Mouse (Mus musculus): Measurements from ENCODE around the gene Nudt5.

Nudt5 gene

GRCm38 (mm10) chr2:5844873-5845631 is at the start of gene Nudt5, which contains the start of gene Cdc123:
Nudt5 (plus strand) TSS chr2:5845019.
Cdc123 (minus strand) TSS chr2:5845164.
- peak; percentile 92 for DNase-seq

- no peak for DNase-seq
Observed at GRCm38 (mm10) chr2:5797816-5798672, 46.8 kb upstream of the Nudt5 start.

- no peak for DNase-seq
Observed at GRCm38 (mm10) chr2:5801182-5801640, 43.6 kb upstream of the Nudt5 start.

GRCm38 (mm10) chr2:5801927-5802590 is 42.8 kb upstream of the Nudt5 start:
- DNase-seq = no peak

- DNase-seq = no peak
Observed at GRCm38 (mm10) chr2:5804440-5805045, 40.3 kb upstream of the Nudt5 start.

- no peak for DNase-seq
Observed at GRCm38 (mm10) chr2:5805228-5805627, 39.6 kb upstream of the Nudt5 start.

GRCm38 (mm10) chr2:5806201-5806600 is 38.6 kb upstream of the Nudt5 start:
- DNase-seq = peak; percentile 13

GRCm38 (mm10) chr2:5810036-5810718 is 34.6 kb upstream of the Nudt5 start:
- DNase-seq = no peak

- DNase-seq = no peak
Observed at GRCm38 (mm10) chr2:5811235-5811782, 33.5 kb upstream of the Nudt5 start.

GRCm38 (mm10) chr2:5821264-5821663 is 23.6 kb upstream of the Nudt5 start:
- DNase-seq = no peak

- no peak for DNase-seq
Observed at GRCm38 (mm10) chr2:5822449-5822848, 22.4 kb upstream of the Nudt5 start.

- peak; percentile 9 for DNase-seq
Observed at GRCm38 (mm10) chr2:5824213-5824612, 20.6 kb upstream of the Nudt5 start.

- DNase-seq = no peak
Observed at GRCm38 (mm10) chr2:5824685-5825084, 20.1 kb upstream of the Nudt5 start.

GRCm38 (mm10) chr2:5825265-5825913 is 19.4 kb upstream of the Nudt5 start:
- no peak for DNase-seq

GRCm38 (mm10) chr2:5840815-5841214 is 4.0 kb upstream of the Nudt5 start:
- no peak for DNase-seq

GRCm38 (mm10) chr2:5844181-5844872 is 492 bp upstream of the Nudt5 start:
- DNase-seq = no peak

- no peak for DNase-seq
Observed at GRCm38 (mm10) chr2:5845826-5846225, 1.0 kb downstream of the Nudt5 start.

GRCm38 (mm10) chr2:5851116-5851515 is 6.3 kb downstream of the Nudt5 start:
- no peak for DNase-seq

GRCm38 (mm10) chr2:5851866-5852265 is 7.0 kb downstream of the Nudt5 start:
- DNase-seq = no peak

- no peak for DNase-seq
Observed at GRCm38 (mm10) chr2:5862834-5863233, 18.0 kb downstream of the Nudt5 start, which contains the start of gene Gm13199. Gm13199 (minus strand) TSS chr2:5862934.

GRCm38 (mm10) chr2:5867681-5868080 is 22.9 kb downstream of the Nudt5 start:
- no peak for DNase-seq

All from kidney, postnatal 14 days (tissue).